Mouse (Mus musculus): ENCODE measurements at regions not wholly inside any gene's neighbourhood (a gene's known extent, or its start where the extent isn't known, plus 50 kb on each side); places are given as distances from the start of the nearest gene placed in this dataset.

DNA sequence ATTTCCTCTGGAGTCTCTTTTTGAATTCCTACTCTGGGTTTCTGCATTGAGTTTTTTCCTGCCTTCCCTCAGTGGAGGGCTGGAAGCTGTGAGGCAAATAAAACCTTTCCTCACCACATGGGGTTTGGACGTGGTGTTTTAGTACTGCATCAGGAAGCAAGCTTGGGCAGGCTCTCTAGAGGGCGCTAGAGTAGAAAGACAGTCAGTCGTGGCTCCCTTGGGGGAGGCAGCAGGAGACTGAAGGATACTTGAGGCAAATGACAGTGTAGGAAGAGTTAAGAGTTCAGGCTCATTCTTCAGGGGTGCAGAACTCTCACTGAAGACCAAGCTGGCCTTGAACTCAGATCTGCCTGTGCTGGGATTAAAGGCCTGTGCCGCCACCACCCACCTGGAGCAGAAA, 118.9 kb upstream of the Pgrmc2 start:
- in situ Hi-C loops (cut with MboI; ENCODE audit: low pct_ligation_motif_present, low pct_unique_long_range_greater_than_20kb, low sequenced_read_pairs): no loop called here

DNA sequence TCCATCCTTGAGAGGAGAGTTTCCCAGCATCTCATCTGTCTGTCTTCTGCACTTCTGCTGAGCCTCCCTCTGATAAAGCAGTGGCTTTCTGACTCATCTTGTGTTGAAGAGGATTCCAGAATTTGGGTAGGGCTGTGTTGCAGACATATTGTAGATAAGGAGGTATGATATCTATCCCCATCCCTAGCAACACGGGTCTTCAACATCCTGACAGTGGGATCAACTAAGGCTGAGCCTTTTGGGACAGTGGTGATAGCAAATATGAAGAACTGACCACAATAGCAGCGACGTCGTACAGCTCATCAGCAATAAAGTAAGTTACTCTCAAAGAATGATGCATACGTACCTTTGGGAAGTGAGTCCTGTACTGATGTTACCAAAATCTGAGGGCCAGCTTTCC, 117.2 kb upstream of the Pgrmc2 start:
- no peaks in the 10 kb centered on the region for H3K36me3 ChIP-seq (replicated peaks in 1 of 2; ENCODE audit: control insufficient read depth in 1 of 2, insufficient read depth in 1 of 2, low read length in 1 of 2)
- H3K9ac ChIP-seq (ENCODE audit: insufficient read depth, low read depth): no peak overlapping the region
- no peak overlapping the region for H3K27ac ChIP-seq (ENCODE audit: insufficient read depth, low read depth)
- no peak overlapping the region for H3K4me2 ChIP-seq (ENCODE audit: insufficient read depth, low read depth, poor library complexity, severe bottlenecking)
- TF ChIP-seq POLR2AphosphoS2 (IDR thresholded peaks at IDR 0.05; ENCODE audit: low read depth, low read length) (no peak), MAX (IDR thresholded peaks at IDR 0.05; ENCODE audit: low read length) (no peak)
- in situ Hi-C loops (cut with MboI; ENCODE audit: low pct_ligation_motif_present, low pct_unique_long_range_greater_than_20kb, low sequenced_read_pairs) (no loop called here), dilution Hi-C loops (cut with MboI; ENCODE audit: extremely low pct_ligation_motif_present, extremely low pct_unique_long_range_greater_than_20kb, low sequenced_read_pairs) (no loop called here)
- DNase-seq (ENCODE audit: extremely low read depth): no peak
- no peaks in the 10 kb centered on the region for H3K9me3 ChIP-seq (replicated peaks; ENCODE audit: low read length)
- H3K4me1 ChIP-seq (ENCODE audit: control insufficient read depth in 1 of 2, insufficient read depth in 2 of 2): peaks cover 2 to 11% of the 10 kb centered on the region in 2 experiments; a peak in 2 of 4 replicates
- H3K4me3 ChIP-seq (replicated peaks in 1 of 3; ENCODE audit: low read depth in 2 of 3, low read length in 2 of 3, poor library complexity in 1 of 3): no peak overlapping the region
- no peaks in the 10 kb centered on the region for H3K79me2 ChIP-seq (replicated peaks; ENCODE audit: control insufficient read depth, extremely low read depth, insufficient read depth, poor library complexity, severe bottlenecking)
- H3K27me3 ChIP-seq (replicated peaks): no peaks in the 10 kb centered on the region

More for the DNA sequence above, 118.9 kb upstream of the Pgrmc2 start:
- dilution Hi-C loops (cut with MboI; ENCODE audit: extremely low pct_ligation_motif_present, extremely low pct_unique_long_range_greater_than_20kb, low sequenced_read_pairs): no loop called here
- Histone ChIP-seq H3K9ac (ENCODE audit: insufficient read depth, low read depth) (no peak overlapping the region), H3K79me2 (replicated peaks; ENCODE audit: control insufficient read depth, extremely low read depth, insufficient read depth, poor library complexity, severe bottlenecking) (no peaks in the 10 kb centered on the region), H3K4me3 (replicated peaks in 1 of 3; ENCODE audit: low read depth in 2 of 3, low read length in 2 of 3, poor library complexity in 1 of 3) (no peak overlapping the region), H3K4me2 (ENCODE audit: insufficient read depth, low read depth, poor library complexity, severe bottlenecking) (no peak overlapping the region), H3K27ac (ENCODE audit: insufficient read depth, low read depth) (no peak overlapping the region), H3K9me3 (replicated peaks; ENCODE audit: low read length) (no peaks in the 10 kb centered on the region), H3K4me1 (ENCODE audit: control insufficient read depth in 1 of 2, insufficient read depth in 2 of 2) (peaks cover 0 to 7% of the 10 kb centered on the region in 2 experiments; a peak in 1 of 4 replicates), H3K36me3 (replicated peaks in 1 of 2; ENCODE audit: control insufficient read depth in 1 of 2, insufficient read depth in 1 of 2, low read length in 1 of 2) (no peaks in the 10 kb centered on the region), H3K27me3 (replicated peaks) (no peaks in the 10 kb centered on the region)
- TF ChIP-seq GABPA (IDR thresholded peaks at IDR 0.05; ENCODE audit: insufficient replicate concordance, low read depth, low read length) (no peak), CTCF (conservative IDR thresholded peaks at IDR 0.05 in 1 of 2, IDR thresholded peaks at IDR 0.05 in 1 of 2; ENCODE audit: low read depth in 2 of 2, low read length in 2 of 2) (peak; percentile 18 to 67; a peak in 2 of 4 replicates), E2F4 (IDR thresholded peaks at IDR 0.05; ENCODE audit: insufficient replicate concordance, low read depth, low read length) (no peak), SMC3 (IDR thresholded peaks at IDR 0.05; ENCODE audit: low read depth, low read length) (peak; percentile 26), USF1 (IDR thresholded peaks at IDR 0.05; ENCODE audit: low read depth, low read length) (no peak), MAFK (IDR thresholded peaks at IDR 0.05; ENCODE audit: insufficient replicate concordance, low read length) (no peak), TBP (conservative IDR thresholded peaks at IDR 0.05; ENCODE audit: low read depth, low read length) (no peak), RAD21 (IDR thresholded peaks at IDR 0.05; ENCODE audit: low read depth, low read length) (peak; percentile 30), CHD2 (IDR thresholded peaks at IDR 0.05; ENCODE audit: low read length) (no peak)
- DNase-seq (ENCODE audit: extremely low read depth): peak; percentile 50

DNA sequence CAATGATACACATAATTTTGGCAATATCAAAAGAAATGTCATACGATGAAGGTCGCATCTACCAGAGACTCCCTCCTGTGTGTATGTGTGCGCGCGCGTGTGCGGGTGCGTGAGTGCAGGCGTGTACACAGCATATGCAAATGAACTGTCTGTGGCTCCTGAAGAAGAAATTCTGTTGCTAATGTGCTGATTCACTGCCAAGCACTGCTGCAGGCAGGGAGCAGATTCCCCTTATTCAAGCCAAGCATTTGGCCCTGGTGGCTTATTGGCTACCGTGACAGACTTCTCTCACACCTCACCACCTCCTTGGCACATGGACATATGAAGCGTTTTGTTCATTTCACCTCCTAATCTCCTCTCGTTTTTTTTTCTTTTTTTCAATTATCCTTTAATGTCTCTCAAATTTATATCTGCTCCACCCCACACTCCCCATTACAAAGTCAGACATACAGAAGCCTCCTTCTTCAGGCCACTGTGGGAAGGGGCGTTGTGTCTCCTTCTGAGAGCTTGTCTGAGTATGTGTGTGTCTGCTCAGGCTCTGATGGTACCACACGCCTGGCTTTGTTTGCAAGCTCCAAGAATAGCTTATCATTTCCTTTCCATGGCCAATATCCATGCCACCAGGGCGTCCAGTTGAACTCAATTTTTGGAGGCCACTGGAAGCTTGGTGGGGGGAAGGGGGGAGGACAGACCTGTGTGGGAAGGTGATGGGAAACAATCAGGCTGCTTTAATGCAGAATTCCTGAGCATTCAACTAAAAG, 115.5 kb upstream of the Pgrmc2 start:
- H3K4me1 ChIP-seq (ENCODE audit: control insufficient read depth in 1 of 2, insufficient read depth in 2 of 2): peaks cover 2 to 18% of the 10 kb centered on the region in 2 experiments; a peak in 2 of 4 replicates
- no peaks in the 10 kb centered on the region for H3K27me3 ChIP-seq (replicated peaks)
- TF ChIP-seq MXI1 (IDR thresholded peaks at IDR 0.05; ENCODE audit: low read depth, low read length) (no peak), USF2 (conservative IDR thresholded peaks at IDR 0.05; ENCODE audit: low read depth, low read length) (no peak), PAX5 (IDR thresholded peaks at IDR 0.05; ENCODE audit: low read length) (no peak), ZKSCAN1 (IDR thresholded peaks at IDR 0.05; ENCODE audit: borderline replicate concordance, low read depth, low read length) (no peak), TCF12 (IDR thresholded peaks at IDR 0.05; ENCODE audit: low read depth, low read length) (no peak), POLR2A (IDR thresholded peaks at IDR 0.05; ENCODE audit: low read depth, low read length) (no peak), USF1 (IDR thresholded peaks at IDR 0.05; ENCODE audit: low read depth, low read length) (no peak), MYC (IDR thresholded peaks at IDR 0.05; ENCODE audit: low read depth, low read length) (no peak), RCOR1 (conservative IDR thresholded peaks at IDR 0.05; ENCODE audit: low read depth, low read length) (no peak), E2F4 (IDR thresholded peaks at IDR 0.05; ENCODE audit: insufficient replicate concordance, low read depth, low read length) (no peak), CHD1 (IDR thresholded peaks at IDR 0.05; ENCODE audit: low read depth, low read length) (no peak), MEF2A (IDR thresholded peaks at IDR 0.05; ENCODE audit: borderline replicate concordance, low read depth, low read length) (no peak), EP300 (IDR thresholded peaks at IDR 0.05; ENCODE audit: low read length) (no peak), MAZ (IDR thresholded peaks at IDR 0.05; ENCODE audit: low read depth, low read length) (no peak), TBP (conservative IDR thresholded peaks at IDR 0.05; ENCODE audit: low read depth, low read length) (no peak), SMC3 (IDR thresholded peaks at IDR 0.05; ENCODE audit: low read depth, low read length) (no peak), CTCF (conservative IDR thresholded peaks at IDR 0.05 in 1 of 2, IDR thresholded peaks at IDR 0.05 in 1 of 2; ENCODE audit: low read depth in 2 of 2, low read length in 2 of 2) (no peak)
- in situ Hi-C loops (cut with MboI; ENCODE audit: low pct_ligation_motif_present, low pct_unique_long_range_greater_than_20kb, low sequenced_read_pairs): no loop called here
- no peak overlapping the region for H3K9ac ChIP-seq (ENCODE audit: insufficient read depth, low read depth)
- H3K9me3 ChIP-seq (replicated peaks; ENCODE audit: low read length): no peaks in the 10 kb centered on the region
- no peak for DNase-seq (ENCODE audit: extremely low read depth)
- dilution Hi-C loops (cut with MboI; ENCODE audit: extremely low pct_ligation_motif_present, extremely low pct_unique_long_range_greater_than_20kb, low sequenced_read_pairs): no loop called here
- no peak overlapping the region for H3K27ac ChIP-seq (ENCODE audit: insufficient read depth, low read depth)
- H3K79me2 ChIP-seq (replicated peaks; ENCODE audit: control insufficient read depth, extremely low read depth, insufficient read depth, poor library complexity, severe bottlenecking): no peaks in the 10 kb centered on the region
- no peak overlapping the region for H3K4me2 ChIP-seq (ENCODE audit: insufficient read depth, low read depth, poor library complexity, severe bottlenecking)
- H3K4me3 ChIP-seq (replicated peaks in 1 of 3; ENCODE audit: low read depth in 2 of 3, low read length in 2 of 3, poor library complexity in 1 of 3): no peak overlapping the region
- no peaks in the 10 kb centered on the region for H3K36me3 ChIP-seq (replicated peaks in 1 of 2; ENCODE audit: control insufficient read depth in 1 of 2, insufficient read depth in 1 of 2, low read length in 1 of 2)

Measured in CH12.LX (cell line).